Mouse (Mus musculus): ENCODE data around the gene Vps4b. TPM values are rescaled to one million over a fixed set of nuclear protein-coding genes. Genes with fewer than 3 reads are reported as not detected.

The Vps4b gene
- polyA plus RNA-seq, 1 experiment from 2014 or later: 67.1 TPM

DNA sequence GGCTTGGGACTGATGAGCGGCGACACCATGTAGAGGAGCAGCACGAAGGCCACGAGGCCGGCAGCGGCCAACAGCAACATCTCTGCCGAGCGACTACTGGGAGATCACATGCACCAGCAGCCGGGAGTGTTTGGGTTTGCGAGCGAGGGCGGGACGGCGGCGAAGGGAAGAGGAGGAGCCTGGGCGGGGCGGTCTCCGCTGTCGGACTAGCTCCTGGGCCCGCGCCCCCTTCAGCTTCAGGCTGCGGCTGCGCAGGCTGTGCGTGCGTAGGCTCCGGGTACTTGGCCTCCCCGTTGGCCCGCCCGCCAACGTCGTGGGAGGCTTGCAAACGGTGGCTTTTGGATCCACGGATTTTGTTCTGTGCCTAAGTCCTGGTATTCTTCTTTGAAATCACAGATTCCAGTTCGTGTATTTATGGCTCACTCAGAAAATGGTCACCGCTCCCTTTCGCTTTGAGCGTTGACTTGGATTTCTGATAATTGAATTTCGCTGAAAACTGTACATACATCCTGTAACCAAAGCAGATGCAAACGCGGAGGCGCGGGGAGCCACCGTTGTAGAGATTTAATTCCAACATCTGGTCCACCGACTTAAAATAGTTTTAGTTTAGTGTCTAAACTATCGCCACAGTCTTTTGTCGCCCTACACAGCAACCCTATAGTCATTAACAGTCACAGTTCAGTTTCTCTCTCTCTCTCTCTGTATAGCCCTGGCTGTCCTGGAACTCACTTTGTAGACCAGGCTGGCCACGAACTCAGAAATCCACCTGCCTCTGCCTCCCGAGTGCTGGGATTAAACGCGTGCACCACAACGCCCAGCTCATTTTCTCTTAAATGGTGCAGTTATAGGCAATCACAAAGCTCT is 36.7 kb downstream of the Vps4b start, which contains the start of gene Kdsr:
Gene Kdsr (minus strand): TSS at position 156 of the 864 bp plus-strand sequence.
- no peaks in the 10 kb centered on the region for H3K36me3 ChIP-seq (ENCODE audit: control insufficient read depth, insufficient read depth, low read length)
- peak within 1 kb of the TSS; percentile 73 for H3K9ac ChIP-seq (ENCODE audit: low read length)
- peak within 1 kb of the TSS; percentile 96 for H3K4me2 ChIP-seq
- peak within 1 kb of the TSS; percentile 56 for H3K4me3 ChIP-seq (ENCODE audit: low read depth, low read length)
- ATAC-seq (ENCODE audit: low FRiP score) (peak; percentile 99), DNase-seq (ENCODE audit: low spot score, missing footprints) (peak; percentile 99)
- no peaks in the 10 kb centered on the region for H3K27me3 ChIP-seq (ENCODE audit: control insufficient read depth, insufficient read depth, low read length)
- WGBS: 3% methylated on average over 51 of the region's 51 CpGs
- peak within 1 kb of the TSS; percentile 44; the same call in 1 of the 2 replicates for H3K27ac ChIP-seq (ENCODE audit: low read depth, low read length)
- H3K4me1 ChIP-seq (ENCODE audit: control insufficient read depth, insufficient read depth, low read length): peaks cover 7% of the 10 kb centered on the region
- H3K9me3 ChIP-seq (ENCODE audit: control insufficient read depth, low read length): no peaks in the 10 kb centered on the region

- peak overlapping the region; percentile 56 for H3K4me3 ChIP-seq (ENCODE audit: low read depth, low read length)
- peak overlapping the region; percentile 96 for H3K4me2 ChIP-seq
- H3K4me1 ChIP-seq (ENCODE audit: control insufficient read depth, insufficient read depth, low read length): peaks cover 7% of the 10 kb centered on the region
- WGBS: 5% methylated on average over 34 of the region's 34 CpGs
- peak overlapping the region; percentile 73 for H3K9ac ChIP-seq (ENCODE audit: low read length)
- DNase-seq (ENCODE audit: low spot score, missing footprints) (peak; percentile 92), ATAC-seq (ENCODE audit: low FRiP score) (peak; percentile 42)
- no peaks in the 10 kb centered on the region for H3K36me3 ChIP-seq (ENCODE audit: control insufficient read depth, insufficient read depth, low read length)
- peak overlapping the region; percentile 44; the same call in 1 of the 2 replicates for H3K27ac ChIP-seq (ENCODE audit: low read depth, low read length)
- no peaks in the 10 kb centered on the region for H3K9me3 ChIP-seq (ENCODE audit: control insufficient read depth, low read length)
- no peaks in the 10 kb centered on the region for H3K27me3 ChIP-seq (ENCODE audit: control insufficient read depth, insufficient read depth, low read length)
These were observed 37.6 kb downstream of the Vps4b start for GRCm38 (mm10) chr1:106758734-106759571.

- H3K9ac ChIP-seq (ENCODE audit: low read length): no peak overlapping the region
- no peaks in the 10 kb centered on the region for H3K36me3 ChIP-seq (ENCODE audit: control insufficient read depth, insufficient read depth, low read length)
- no peaks in the 10 kb centered on the region for H3K27me3 ChIP-seq (ENCODE audit: control insufficient read depth, insufficient read depth, low read length)
- H3K9me3 ChIP-seq (ENCODE audit: control insufficient read depth, low read length): no peaks in the 10 kb centered on the region
- DNase-seq (ENCODE audit: low spot score, missing footprints) (no peak), ATAC-seq (ENCODE audit: low FRiP score) (no peak)
- H3K4me1 ChIP-seq (ENCODE audit: control insufficient read depth, insufficient read depth, low read length): peaks cover 7% of the 10 kb centered on the region
- no peak overlapping the region for H3K4me2 ChIP-seq
- H3K4me3 ChIP-seq (ENCODE audit: low read depth, low read length): no peak overlapping the region
- no peak overlapping the region for H3K27ac ChIP-seq (ENCODE audit: low read depth, low read length)
- WGBS: 92% methylated on average over 4 of the region's 4 CpGs
These were observed 39.9 kb downstream of the Vps4b start for GRCm38 (mm10) chr1:106756633-106757032.

- Histone ChIP-seq H3K4me2 (no peak overlapping the region), H3K4me3 (ENCODE audit: low read depth, low read length) (no peak overlapping the region), H3K4me1 (ENCODE audit: control insufficient read depth, insufficient read depth, low read length) (no peaks in the 10 kb centered on the region), H3K9ac (ENCODE audit: low read length) (no peak overlapping the region), H3K9me3 (ENCODE audit: control insufficient read depth, low read length) (no peaks in the 10 kb centered on the region), H3K27me3 (ENCODE audit: control insufficient read depth, insufficient read depth, low read length) (no peaks in the 10 kb centered on the region), H3K27ac (ENCODE audit: low read depth, low read length) (no peak overlapping the region), H3K36me3 (ENCODE audit: control insufficient read depth, insufficient read depth, low read length) (no peaks in the 10 kb centered on the region; the same call in 1 of the 2 replicates)
- DNase-seq (ENCODE audit: low spot score, missing footprints) (no peak), ATAC-seq (ENCODE audit: low FRiP score) (no peak)
- 94% methylated on average over 5 of the region's 5 CpGs for WGBS
These were observed 44.5 kb downstream of the Vps4b start for GRCm38 (mm10) chr1:106752013-106752412.

- 95% methylated on average over 1 of the region's 1 CpGs for WGBS
- no peak for ATAC-seq (ENCODE audit: low FRiP score)
- H3K4me3 ChIP-seq (ENCODE audit: low read depth, low read length): no peak overlapping the region
- no peaks in the 10 kb centered on the region for H3K9me3 ChIP-seq (ENCODE audit: control insufficient read depth, low read length)
- H3K27ac ChIP-seq (ENCODE audit: low read depth, low read length): no peak overlapping the region
- no peak overlapping the region for H3K4me2 ChIP-seq
- DNase-seq (ENCODE audit: low spot score, missing footprints): no peak
- no peak overlapping the region for H3K9ac ChIP-seq (ENCODE audit: low read length)
- peaks cover 3% of the 10 kb centered on the region; the same call in 1 of the 2 replicates for H3K36me3 ChIP-seq (ENCODE audit: control insufficient read depth, insufficient read depth, low read length)
- no peaks in the 10 kb centered on the region for H3K4me1 ChIP-seq (ENCODE audit: control insufficient read depth, insufficient read depth, low read length)
- no peaks in the 10 kb centered on the region for H3K27me3 ChIP-seq (ENCODE audit: control insufficient read depth, insufficient read depth, low read length)
These were observed 45.9 kb downstream of the Vps4b start for GRCm38 (mm10) chr1:106750656-106751055.

DNA sequence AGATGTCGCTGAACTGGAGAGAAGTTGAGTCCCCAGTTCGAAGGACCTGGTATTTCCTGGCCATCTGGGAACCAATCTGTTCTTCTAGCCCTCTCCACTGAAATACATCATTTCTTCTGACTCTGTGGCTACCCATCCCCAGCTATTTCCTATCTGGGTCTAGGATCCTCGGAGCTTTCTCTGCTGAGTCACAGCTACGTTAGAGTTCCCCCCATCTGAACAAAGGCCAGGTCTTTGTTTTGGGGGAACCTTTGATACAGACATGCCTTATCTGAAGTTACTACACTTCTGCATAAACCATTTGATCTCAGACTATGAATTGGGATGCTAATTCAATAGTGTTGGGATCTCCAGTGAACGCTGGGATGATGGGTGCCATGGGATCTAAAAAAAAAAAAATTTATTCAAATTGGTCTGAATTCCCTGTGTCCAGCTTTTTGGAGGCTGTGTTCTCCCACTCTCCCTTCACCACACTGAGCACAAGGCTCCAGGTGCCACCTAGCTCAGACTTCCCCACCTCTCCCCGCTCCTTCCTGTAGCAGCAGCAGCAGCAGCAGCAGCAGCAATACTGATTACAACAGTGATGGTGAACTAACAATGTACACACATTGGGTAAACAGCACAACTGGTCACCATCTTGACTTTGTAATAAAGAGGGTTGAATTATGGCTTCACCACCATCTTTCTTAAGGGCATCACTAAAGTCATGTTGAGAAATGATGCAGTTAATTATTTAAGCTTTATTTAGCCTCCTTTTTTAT is 47.8 kb downstream of the Vps4b start:
- peaks cover 3% of the 10 kb centered on the region; the same call in 1 of the 2 replicates for H3K36me3 ChIP-seq (ENCODE audit: control insufficient read depth, insufficient read depth, low read length)
- DNase-seq (ENCODE audit: low spot score, missing footprints) (no peak), ATAC-seq (ENCODE audit: low FRiP score) (no peak)

DNA sequence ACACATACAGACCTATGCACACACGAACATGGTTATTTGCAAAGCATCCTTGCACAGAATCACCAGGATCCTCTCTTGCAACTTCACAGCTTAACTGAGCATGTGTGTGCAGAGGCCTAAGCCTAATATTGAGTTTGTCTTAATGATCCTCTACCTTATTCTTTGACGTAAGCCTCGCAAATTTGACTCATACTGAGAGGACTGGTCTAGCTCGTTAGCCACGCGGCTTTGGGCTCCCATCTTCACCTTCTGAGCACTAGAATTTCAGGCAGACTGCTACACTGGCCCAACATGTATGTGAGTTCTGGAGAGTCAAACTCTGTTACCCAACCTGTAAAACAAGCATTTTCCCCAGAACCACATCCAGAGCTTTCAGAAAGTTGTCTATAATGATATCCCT is 53.5 kb downstream of the Vps4b start:
- DNase-seq (ENCODE audit: low spot score, missing footprints) (no peak), ATAC-seq (ENCODE audit: low FRiP score) (no peak)
- 92% methylated on average over 6 of the region's 6 CpGs for WGBS
- H3K4me1 ChIP-seq (ENCODE audit: control insufficient read depth, insufficient read depth, low read length): no peaks in the 10 kb centered on the region
- no peaks in the 10 kb centered on the region for H3K27me3 ChIP-seq (ENCODE audit: control insufficient read depth, insufficient read depth, low read length)
- H3K4me3 ChIP-seq (ENCODE audit: low read depth, low read length): no peak overlapping the region
- H3K4me2 ChIP-seq: no peak overlapping the region
- H3K36me3 ChIP-seq (ENCODE audit: control insufficient read depth, insufficient read depth, low read length): peaks cover 3% of the 10 kb centered on the region; the same call in 1 of the 2 replicates
- H3K9me3 ChIP-seq (ENCODE audit: control insufficient read depth, low read length): no peaks in the 10 kb centered on the region
- no peak overlapping the region for H3K27ac ChIP-seq (ENCODE audit: low read depth, low read length)
- no peak overlapping the region for H3K9ac ChIP-seq (ENCODE audit: low read length)

More for the DNA sequence above, 47.8 kb downstream of the Vps4b start:
- Histone ChIP-seq H3K9me3 (ENCODE audit: control insufficient read depth, low read length) (no peaks in the 10 kb centered on the region), H3K9ac (ENCODE audit: low read length) (no peak overlapping the region), H3K27ac (ENCODE audit: low read depth, low read length) (no peak overlapping the region), H3K4me3 (ENCODE audit: low read depth, low read length) (no peak overlapping the region), H3K4me2 (no peak overlapping the region), H3K27me3 (ENCODE audit: control insufficient read depth, insufficient read depth, low read length) (no peaks in the 10 kb centered on the region), H3K4me1 (ENCODE audit: control insufficient read depth, insufficient read depth, low read length) (no peaks in the 10 kb centered on the region)
- 85% methylated on average over 6 of the region's 6 CpGs for WGBS

DNA sequence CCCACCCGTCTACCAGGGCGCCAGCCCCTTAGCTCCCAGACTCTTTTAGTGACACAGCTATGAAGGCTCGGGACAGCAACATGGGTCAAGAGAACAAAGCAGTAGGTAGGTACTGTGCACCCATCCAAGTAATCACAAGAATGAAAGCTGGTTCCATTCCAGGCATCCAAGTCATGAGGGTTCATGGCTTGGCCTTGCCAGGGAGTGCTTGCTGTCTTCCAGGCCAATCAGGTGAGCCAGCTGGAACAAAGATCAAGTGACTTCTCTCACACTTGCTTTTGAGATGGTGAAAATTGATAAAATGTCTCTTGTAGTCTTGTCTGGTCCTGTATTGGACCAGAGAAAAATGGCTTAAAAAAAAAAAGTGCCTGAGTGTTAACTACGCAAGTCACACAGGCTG is 55.8 kb downstream of the Vps4b start:
- DNase-seq (ENCODE audit: low spot score, missing footprints) (no peak), ATAC-seq (ENCODE audit: low FRiP score) (no peak)
- Histone ChIP-seq H3K9ac (ENCODE audit: low read length) (no peak overlapping the region), H3K9me3 (ENCODE audit: control insufficient read depth, low read length) (no peaks in the 10 kb centered on the region), H3K4me1 (ENCODE audit: control insufficient read depth, insufficient read depth, low read length) (no peaks in the 10 kb centered on the region), H3K4me2 (no peak overlapping the region), H3K4me3 (ENCODE audit: low read depth, low read length) (no peak overlapping the region), H3K27me3 (ENCODE audit: control insufficient read depth, insufficient read depth, low read length) (no peaks in the 10 kb centered on the region), H3K27ac (ENCODE audit: low read depth, low read length) (no peak overlapping the region), H3K36me3 (ENCODE audit: control insufficient read depth, insufficient read depth, low read length) (no peaks in the 10 kb centered on the region)
- 95% methylated on average over 4 of the region's 4 CpGs for WGBS

All from midbrain, embryonic 11.5 days (tissue).